Mouse (Mus musculus) midbrain, embryonic 13.5 days (tissue): Measurements from ENCODE around the gene Gm49388. TPM values are rescaled to one million over a fixed set of nuclear protein-coding genes. Genes with fewer than 3 reads are reported as not detected.
A peak's percentile ranks its signal among the peaks of the same experiment; 100 is the strongest.
"Not testable (repeated sequence)": the region's sequence is repeated elsewhere in the genome, so short reads cannot be mapped to it uniquely, and the experiment has no call there.

Experiments used
- ATAC-seq: fragments of 200-750 bp; cut with Nextera tagmentation; 2 replicates; pipeline ENCODE4 v1.8.0; 2017; ENCODE audit warnings: mild to moderate bottlenecking, moderate TSS enrichment, moderate library complexity
- H3K27ac ChIP-seq: fragments of 300-500 bp; sonication (generic); 2 replicates; pipeline ENCODE4 v1.5.1; 2015; ENCODE audit warnings: inconsistent platforms, mild to moderate bottlenecking, moderate library complexity
- H3K27me3 ChIP-seq: fragments of 300-500 bp; sonication (generic); 2 replicates; pipeline ENCODE4 v1.6.1; 2015; ENCODE audit warnings: mild to moderate bottlenecking, inconsistent platforms
- H3K36me3 ChIP-seq: fragments of 300-500 bp; sonication (generic); 2 replicates; pipeline ENCODE4 v1.6.1; 2015; ENCODE audit warnings: mild to moderate bottlenecking, inconsistent platforms
- H3K4me1 ChIP-seq: fragments of 300-500 bp; sonication (generic); replicated peaks from 2 replicates; pipeline ENCODE4 v1.6.1; 2015; ENCODE audit warnings: inconsistent platforms
- H3K4me2 ChIP-seq: fragments of 300-500 bp; sonication (generic); replicated peaks from 2 replicates; pipeline ENCODE4 v1.6.1; 2015; ENCODE audit warnings: moderate library complexity, mild to moderate bottlenecking, inconsistent platforms
- H3K4me3 ChIP-seq: fragments of 300-500 bp; sonication (generic); replicated peaks from 2 replicates; pipeline ENCODE4 v1.5.1; 2015; ENCODE audit warnings: mild to moderate bottlenecking, inconsistent platforms
- H3K9ac ChIP-seq: fragments of 300-500 bp; sonication (generic); replicated peaks from 2 replicates; pipeline ENCODE4 v1.6.1; 2015; ENCODE audit warnings: mild to moderate bottlenecking, inconsistent platforms
- H3K9me3 ChIP-seq: fragments of 300-500 bp; sonication (generic); 2 replicates; pipeline ENCODE4 v1.6.1; 2016; ENCODE audit warnings: mild to moderate bottlenecking, inconsistent platforms
- WGBS: fragments of 180-500 bp; shearing (Covaris S2); methylation state at CpG from one replicate; pipeline ENCODE4 v1.1.7; 2015; 5-methylcytosine and 5-hydroxymethylcytosine counted together
- polyA plus RNA-seq: library from polyadenylated mRNA; unstranded; fragments of >200 nt; fragmentation: Nextera tagmentation; extraction: Ambion mirVana; gene quantifications from 2 replicates; pipeline ENCODE4 v1.2.1, GENCODE M21; 2015

Gene Gm49388
- polyA plus RNA-seq, 1 experiment from 2014 or later, result not detected

DNA sequence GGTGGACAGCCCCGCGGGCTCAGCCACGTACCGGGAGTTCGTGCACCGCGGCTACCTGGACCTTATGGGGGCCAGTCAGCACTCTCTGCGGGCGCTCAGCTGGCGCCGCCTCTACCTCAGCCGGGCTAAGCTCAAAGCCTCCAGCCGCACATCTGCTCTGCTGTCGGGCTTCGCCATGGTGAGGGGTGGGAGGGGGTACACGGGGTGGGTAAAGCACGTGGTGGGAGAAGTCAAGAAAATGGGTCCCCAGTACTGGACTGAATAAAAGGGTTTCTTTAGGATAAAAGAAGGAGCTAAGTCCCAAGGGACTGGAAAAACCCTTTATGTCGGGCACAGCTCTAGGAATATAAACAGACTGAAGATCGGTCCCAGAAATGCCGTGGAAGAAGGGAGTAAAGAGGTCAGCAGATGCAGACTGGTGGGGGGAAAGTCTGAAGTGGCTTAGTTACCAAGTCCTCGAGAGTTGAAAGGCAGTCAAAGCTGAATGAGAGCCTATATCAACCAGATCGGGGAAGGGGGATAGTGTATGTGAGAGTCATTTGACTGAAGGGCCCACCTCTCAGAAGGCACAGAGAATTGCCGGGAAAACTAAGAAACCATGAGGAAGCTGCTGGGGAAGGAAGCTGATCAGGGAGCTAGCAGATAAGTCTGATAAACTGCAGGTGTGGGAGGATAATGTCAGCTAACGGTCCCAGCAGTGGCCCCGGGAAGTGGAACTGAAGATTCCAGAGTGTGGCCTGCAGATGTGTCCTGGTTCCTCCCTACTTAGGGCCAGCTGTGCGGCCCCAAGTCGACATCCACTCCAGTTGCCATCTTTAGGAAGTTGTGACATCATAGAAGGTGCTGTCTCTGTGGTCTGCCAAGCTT is 15.1 kb upstream of the Gm49388 start:
- WGBS, result 6% methylated on average over 27 of the region's 27 CpGs
- H3K27me3 ChIP-seq, result no peaks in the 10 kb centered on the region
- H3K4me2 ChIP-seq, result peak overlapping the region; percentile 67
- peaks cover 33% of the 10 kb centered on the region for H3K36me3 ChIP-seq
- H3K4me3 ChIP-seq, result peak overlapping the region; percentile 42
- peak overlapping the region; percentile 73 for H3K9ac ChIP-seq
- peaks cover 31% of the 10 kb centered on the region for H3K4me1 ChIP-seq
- peak; percentile 31 for ATAC-seq
- peak overlapping the region; percentile 65 for H3K27ac ChIP-seq
- no peaks in the 10 kb centered on the region for H3K9me3 ChIP-seq

DNA sequence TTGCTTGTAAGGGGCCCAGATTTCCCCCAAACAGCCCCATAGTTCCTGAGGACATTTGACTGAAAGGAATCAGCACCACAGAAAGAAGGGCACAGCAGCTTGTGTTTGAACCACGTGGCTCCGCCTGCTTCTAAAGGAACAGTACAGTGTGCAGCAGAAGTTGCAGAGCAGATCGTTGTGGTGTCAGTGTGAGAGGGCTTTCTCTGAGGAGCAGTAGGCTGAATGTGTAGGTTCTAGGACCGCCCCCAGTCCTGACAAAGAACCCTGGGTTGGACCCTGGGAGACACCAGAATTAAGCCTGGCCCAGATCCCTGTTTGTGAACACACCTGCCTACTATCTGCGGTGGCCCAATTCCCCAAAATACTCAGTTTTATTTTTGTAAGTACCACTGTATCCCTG is 14.1 kb upstream of the Gm49388 start:
- Histone ChIP-seq H3K27me3 (no peaks in the 10 kb centered on the region), H3K4me2 (0 out of 2 replicates have a peak overlapping the region, but pooled peaks have one; percentile 67), H3K4me1 (peaks cover 36% of the 10 kb centered on the region), H3K9me3 (no peaks in the 10 kb centered on the region), H3K36me3 (peaks cover 23% of the 10 kb centered on the region), H3K9ac (no peak overlapping the region), H3K4me3 (no peak overlapping the region), H3K27ac (no peak overlapping the region)
- WGBS, result 76% methylated on average over 5 of the region's 5 CpGs
- no peak for ATAC-seq

- Histone ChIP-seq H3K27ac (no peak overlapping the region), H3K9me3 (no peaks in the 10 kb centered on the region), H3K27me3 (no peaks in the 10 kb centered on the region), H3K9ac (no peak overlapping the region), H3K4me3 (no peak overlapping the region), H3K4me1 (peaks cover 36% of the 10 kb centered on the region), H3K4me2 (no peak overlapping the region), H3K36me3 (peaks cover 16% of the 10 kb centered on the region)
- 85% methylated on average over 3 of the region's 3 CpGs for WGBS
- ATAC-seq, result no peak
Measured at GRCm38 (mm10) chr7:127772080-127772479, 13.3 kb upstream of the Gm49388 start.

DNA sequence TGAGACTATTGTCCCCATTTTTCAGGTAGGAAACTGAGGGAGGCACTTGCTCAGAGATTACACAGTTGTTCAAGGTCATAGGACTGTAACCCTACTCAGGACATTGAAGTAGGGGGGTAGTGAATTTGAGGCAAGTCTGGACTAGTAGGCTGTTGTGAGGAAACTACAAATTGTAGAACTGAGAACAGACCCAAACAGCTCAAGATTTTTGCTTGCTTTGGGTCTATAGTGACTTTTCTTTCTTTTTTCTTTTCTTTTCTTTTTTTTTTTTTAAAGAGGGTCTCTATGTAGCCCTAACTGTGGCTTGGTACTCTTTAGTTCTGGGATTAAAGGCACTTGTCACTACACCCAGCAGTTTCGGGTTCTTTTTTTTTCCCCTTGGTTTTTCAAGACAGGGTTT is 12.9 kb upstream of the Gm49388 start:
- H3K9ac ChIP-seq, result no peak overlapping the region
- ATAC-seq, result no peak
- H3K27me3 ChIP-seq, result no peaks in the 10 kb centered on the region
- no peak overlapping the region for H3K27ac ChIP-seq
- H3K4me1 ChIP-seq, result peaks cover 36% of the 10 kb centered on the region
- no peaks in the 10 kb centered on the region for H3K9me3 ChIP-seq
- H3K4me2 ChIP-seq, result no peak overlapping the region
- H3K4me3 ChIP-seq, result no peak overlapping the region
- peaks cover 11% of the 10 kb centered on the region for H3K36me3 ChIP-seq
- 79% methylated on average over 1 of the region's 1 CpGs for WGBS

DNA sequence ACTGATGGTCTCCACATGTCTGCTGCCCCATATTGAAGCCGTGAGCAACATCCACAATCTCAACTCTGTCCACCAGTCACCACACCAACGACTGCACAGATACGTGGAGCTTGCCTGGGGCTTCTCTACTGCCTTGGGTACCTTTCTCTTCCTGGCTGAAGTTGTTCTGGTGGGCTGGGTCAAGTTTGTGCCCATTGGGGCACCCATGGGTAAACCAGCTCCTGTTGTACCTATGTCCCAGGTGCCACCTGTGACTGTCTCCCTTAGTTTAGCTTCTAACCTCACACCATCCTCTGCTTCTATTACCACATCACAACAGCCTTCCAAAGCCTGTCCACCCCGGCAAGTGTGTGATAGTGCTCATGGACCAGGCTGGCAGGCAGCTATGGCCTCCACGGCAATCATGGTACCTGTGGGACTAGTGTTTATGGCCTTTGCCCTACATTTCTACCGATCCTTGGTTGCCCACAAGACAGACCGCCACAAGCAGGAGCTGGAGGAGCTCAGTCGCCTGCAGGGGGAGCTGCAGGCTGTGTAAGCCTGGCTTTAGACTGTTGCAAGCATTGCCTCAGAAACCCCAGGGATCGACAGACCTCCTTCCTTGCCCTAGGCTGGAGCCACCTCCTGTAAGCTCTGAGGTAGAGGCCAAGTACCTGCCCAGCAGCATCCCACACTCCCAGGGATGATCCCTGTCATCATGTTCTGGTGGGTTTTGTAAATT is 11.6 kb upstream of the Gm49388 start:
- peak overlapping the region; percentile 29; the same call in 1 of the 2 replicates for H3K9ac ChIP-seq
- no peaks in the 10 kb centered on the region for H3K9me3 ChIP-seq
- H3K27ac ChIP-seq, result no peak overlapping the region
- no peak overlapping the region for H3K4me3 ChIP-seq
- 45% methylated on average over 9 of the region's 9 CpGs for WGBS
- peaks cover 3% of the 10 kb centered on the region; the same call in 1 of the 2 replicates for H3K36me3 ChIP-seq
- no peak for ATAC-seq
- H3K27me3 ChIP-seq, result no peaks in the 10 kb centered on the region
- peaks cover 38% of the 10 kb centered on the region for H3K4me1 ChIP-seq
- H3K4me2 ChIP-seq, result no peak overlapping the region

DNA sequence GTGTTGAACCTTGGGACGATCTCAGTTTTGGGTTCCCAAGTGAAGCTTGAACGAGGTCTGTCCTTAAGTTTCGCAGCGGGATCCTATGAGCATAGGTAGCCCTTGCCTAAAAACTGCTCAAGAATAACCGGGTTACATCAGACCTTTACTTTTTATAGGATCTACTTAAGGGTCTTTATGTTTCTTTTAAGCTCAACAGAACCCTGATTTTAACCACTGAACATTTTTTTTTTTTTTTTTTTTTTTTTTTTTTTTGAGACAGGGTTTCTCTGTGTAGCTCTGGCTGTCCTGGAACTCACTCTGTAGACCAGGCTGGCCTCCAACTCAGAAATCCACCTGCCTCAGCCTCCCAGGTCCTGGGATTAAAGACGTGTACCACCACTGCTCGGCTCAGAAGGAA is 9.6 kb upstream of the Gm49388 start:
- Histone ChIP-seq H3K9ac (peak overlapping the region; percentile 92), H3K27ac (peak overlapping the region; percentile 98), H3K4me1 (peaks cover 18% of the 10 kb centered on the region), H3K4me2 (peak overlapping the region; percentile 78), H3K4me3 (peak overlapping the region; percentile 90), H3K36me3 (peaks cover 23% of the 10 kb centered on the region)
- not testable (repeated sequence) for H3K9me3 ChIP-seq, ATAC-seq, H3K27me3 ChIP-seq
- WGBS, result 79% methylated on average over 7 of the region's 7 CpGs

DNA sequence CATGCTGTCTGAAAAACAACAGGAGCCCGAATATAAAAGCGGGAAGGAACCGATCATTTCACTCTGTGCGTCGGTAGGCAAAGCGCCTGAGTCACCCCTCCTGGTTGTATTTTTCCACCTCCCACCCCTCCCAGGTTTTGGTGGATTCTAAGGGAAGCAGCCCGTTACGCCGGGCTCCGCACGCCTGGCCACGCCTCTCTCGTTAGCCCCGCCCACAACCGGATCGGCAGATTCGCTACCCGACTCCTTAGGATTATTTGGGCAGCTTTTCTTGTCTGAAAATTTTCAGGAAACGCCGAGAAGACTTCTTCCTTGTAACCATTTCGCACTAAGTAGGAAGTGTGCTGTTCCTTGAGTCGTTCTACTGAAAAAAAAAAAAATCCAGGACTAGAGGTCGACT is 9.0 kb upstream of the Gm49388 start, which contains the start of gene Setd1a:
Gene Setd1a, plus strand, starts transcription at position 245 of the 400 bp plus-strand sequence.
- H3K36me3 ChIP-seq, result peaks cover 29% of the 10 kb centered on the region
- no peaks in the 10 kb centered on the region for H3K27me3 ChIP-seq
- H3K9ac ChIP-seq, result peak within 1 kb of the TSS; percentile 92
- H3K4me3 ChIP-seq, result peak within 1 kb of the TSS; percentile 90
- peaks cover 17% of the 10 kb centered on the region for H3K4me1 ChIP-seq
- peak within 1 kb of the TSS; percentile 78 for H3K4me2 ChIP-seq
- peak; percentile 62 for ATAC-seq
- no peaks in the 10 kb centered on the region for H3K9me3 ChIP-seq
- H3K27ac ChIP-seq, result peak within 1 kb of the TSS; percentile 98
- WGBS, result under 1% methylated on average over 23 of the region's 23 CpGs

DNA sequence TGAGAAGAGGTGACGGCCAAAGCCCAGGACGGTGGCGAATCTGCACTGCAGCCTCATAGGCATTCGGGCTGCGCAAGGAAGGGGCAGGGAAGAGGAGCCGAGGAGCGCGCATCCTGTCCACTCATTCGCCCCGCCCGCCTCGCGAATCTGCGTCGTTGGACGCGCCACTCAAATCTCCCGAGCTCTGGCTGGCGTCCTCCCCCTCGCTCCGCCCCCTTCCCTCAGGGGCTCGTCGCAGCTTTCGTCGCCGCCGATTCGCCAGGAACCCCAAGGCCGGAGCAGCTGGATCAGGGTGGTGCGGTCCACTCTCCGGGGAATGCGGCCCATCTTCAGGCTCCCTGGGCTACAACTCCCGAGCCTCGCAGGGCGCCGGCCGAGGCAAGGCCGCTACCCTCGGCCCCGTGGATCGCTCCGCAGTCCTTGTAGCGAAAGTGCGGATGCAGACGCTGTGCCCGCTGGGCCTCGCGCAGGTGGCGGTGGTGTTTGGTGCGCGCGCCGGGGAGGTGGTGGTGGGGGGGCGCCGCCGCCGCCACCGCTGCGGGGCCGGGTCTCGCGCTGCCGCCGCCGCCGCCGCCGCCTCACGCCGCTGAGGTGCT is 8.4 kb upstream of the Gm49388 start:
- peak overlapping the region; percentile 78 for H3K4me2 ChIP-seq
- no peaks in the 10 kb centered on the region for H3K9me3 ChIP-seq
- no peaks in the 10 kb centered on the region for H3K27me3 ChIP-seq
- H3K4me1 ChIP-seq, result peaks cover 17% of the 10 kb centered on the region
- peak overlapping the region; percentile 98 for H3K27ac ChIP-seq
- peak overlapping the region; percentile 92 for H3K9ac ChIP-seq
- H3K36me3 ChIP-seq, result peaks cover 34% of the 10 kb centered on the region
- ATAC-seq, result peak; percentile 92
- H3K4me3 ChIP-seq, result peak overlapping the region; percentile 90
- under 1% methylated on average over 46 of the region's 70 CpGs for WGBS

DNA sequence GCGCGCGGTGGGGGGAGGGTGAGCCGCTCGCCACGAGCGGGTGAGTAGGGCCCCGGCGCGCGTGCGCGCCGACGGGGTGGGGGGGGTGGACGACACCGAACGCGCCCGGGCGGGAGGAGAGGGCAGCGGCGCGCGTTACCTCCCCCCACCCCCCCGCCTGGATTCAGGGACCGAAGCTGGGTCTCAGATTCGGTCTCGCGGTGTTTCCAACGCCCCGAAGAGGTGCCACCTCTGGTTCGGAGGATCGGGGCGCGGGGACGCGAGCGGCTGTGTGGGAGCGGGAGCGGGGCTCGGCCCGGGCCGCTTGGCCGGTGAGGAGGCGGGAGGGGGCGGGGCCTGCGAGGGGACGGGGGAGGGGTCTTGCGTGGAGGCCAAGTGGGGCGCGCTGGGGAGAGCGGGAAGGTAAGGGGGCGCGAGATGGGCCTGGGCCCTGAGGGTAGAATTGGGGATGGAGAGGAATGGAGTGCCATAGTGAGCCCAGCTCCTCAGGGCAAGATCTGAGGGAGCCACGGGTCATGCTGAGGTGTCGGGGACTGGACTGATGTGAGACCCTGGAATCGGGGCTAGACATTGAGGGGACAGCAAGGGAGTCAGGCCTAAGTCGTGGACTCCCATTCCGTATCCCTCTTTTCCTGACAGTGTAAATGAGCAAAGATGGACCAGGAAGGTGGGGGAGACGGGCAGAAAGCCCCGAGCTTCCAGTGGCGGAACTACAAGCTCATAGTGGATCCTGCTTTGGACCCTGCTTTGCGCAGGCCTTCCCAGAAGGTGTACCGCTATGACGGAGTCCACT is 7.7 kb upstream of the Gm49388 start:
- Histone ChIP-seq H3K27me3 (no peaks in the 10 kb centered on the region), H3K9ac (peak overlapping the region; percentile 92), H3K27ac (peak overlapping the region; percentile 98), H3K4me2 (peak overlapping the region; percentile 78), H3K9me3 (no peaks in the 10 kb centered on the region), H3K4me3 (peak overlapping the region; percentile 90), H3K4me1 (peaks cover 17% of the 10 kb centered on the region), H3K36me3 (peaks cover 41% of the 10 kb centered on the region)
- ATAC-seq, result peak; percentile 57
- 6% methylated on average over 35 of the region's 66 CpGs for WGBS

- no peaks in the 10 kb centered on the region for H3K9me3 ChIP-seq
Measured at GRCm38 (mm10) chr7:127778350-127778749, 7.1 kb upstream of the Gm49388 start.

DNA sequence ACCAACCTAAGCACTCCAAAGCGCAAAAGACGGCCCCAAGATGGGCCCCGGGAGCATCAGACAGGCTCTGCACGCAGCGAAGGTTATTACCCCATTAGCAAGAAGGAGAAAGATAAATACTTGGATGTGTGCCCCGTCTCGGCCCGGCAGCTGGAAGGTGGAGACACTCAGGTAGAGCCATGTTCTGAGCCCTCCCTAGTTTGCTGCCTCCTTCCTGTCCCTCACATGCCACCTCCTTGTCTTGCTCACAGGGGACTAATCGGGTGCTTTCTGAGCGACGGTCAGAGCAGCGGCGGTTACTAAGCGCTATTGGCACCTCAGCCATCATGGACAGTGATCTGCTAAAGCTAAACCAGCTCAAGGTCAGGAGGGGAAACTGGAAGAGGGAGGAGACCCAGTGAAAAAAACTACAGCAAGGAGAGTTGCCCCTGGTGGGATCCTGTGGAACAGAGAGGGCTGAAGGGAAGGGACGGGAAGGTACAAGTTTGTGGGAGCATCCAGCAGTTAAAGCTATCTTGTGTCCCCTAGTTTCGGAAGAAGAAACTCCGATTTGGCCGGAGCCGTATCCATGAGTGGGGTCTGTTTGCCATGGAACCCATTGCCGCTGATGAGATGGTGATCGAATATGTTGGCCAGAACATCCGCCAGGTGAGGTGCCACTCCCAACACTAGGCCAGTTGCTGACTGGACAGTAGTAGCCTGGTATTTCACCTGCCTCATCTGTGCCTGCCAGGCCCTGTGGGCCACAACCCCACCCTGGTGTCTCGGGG is 11.9 kb downstream of the Gm49388 start:
- Histone ChIP-seq H3K36me3 (peaks cover 85% of the 10 kb centered on the region), H3K9me3 (no peaks in the 10 kb centered on the region), H3K27ac (no peak overlapping the region), H3K27me3 (no peaks in the 10 kb centered on the region), H3K4me3 (no peak overlapping the region), H3K4me2 (no peak overlapping the region), H3K9ac (no peak overlapping the region), H3K4me1 (peaks cover 8% of the 10 kb centered on the region; the same call in 1 of the 2 replicates)
- no peak for ATAC-seq
- 93% methylated on average over 23 of the region's 23 CpGs for WGBS

More at GRCm38 (mm10) chr7:127778350-127778749, 7.1 kb upstream of the Gm49388 start:
- Histone ChIP-seq H3K4me3 (peak overlapping the region; percentile 90), H3K4me1 (peaks cover 17% of the 10 kb centered on the region), H3K27ac (no peak overlapping the region), H3K36me3 (peaks cover 47% of the 10 kb centered on the region), H3K9ac (peak overlapping the region; percentile 92), H3K4me2 (peak overlapping the region; percentile 78), H3K27me3 (no peaks in the 10 kb centered on the region)
- ATAC-seq, result no peak
- WGBS, result 82% methylated on average over 4 of the region's 4 CpGs
